Mouse (Mus musculus) kidney, embryonic 16.5 days (tissue): ENCODE results near the gene Hist1h4i. TPM values are rescaled to one million over a fixed set of nuclear protein-coding genes. Genes with fewer than 3 reads are reported as not detected.
"Not testable (repeated sequence)": the region's sequence is repeated elsewhere in the genome, so short reads cannot be mapped to it uniquely, and the experiment has no call there.

Source experiments
- ATAC-seq: fragments of 200-750 bp; cut with Nextera tagmentation; 2 replicates; pipeline ENCODE4 v1.8.0; 2017; ENCODE audit warnings: moderate TSS enrichment; ENCODE audit not compliant: low FRiP score, low TSS enrichment
- H3K27ac ChIP-seq: fragments of 300-500 bp; sonication (generic); 2 replicates; pipeline ENCODE4 v1.5.1; 2014; ENCODE audit warnings: low read length
- H3K27me3 ChIP-seq: fragments of 300-500 bp; sonication (generic); 2 replicates; pipeline ENCODE4 v1.6.1; 2014; ENCODE audit warnings: low read length, control low read depth, mixed read lengths; ENCODE audit not compliant: insufficient read depth
- H3K36me3 ChIP-seq: fragments of 300-500 bp; sonication (generic); 2 replicates; pipeline ENCODE4 v1.6.1; 2014; ENCODE audit warnings: low read length, control low read depth, mixed read lengths; ENCODE audit not compliant: insufficient read depth
- H3K4me1 ChIP-seq: fragments of 300-500 bp; sonication (generic); 2 replicates; pipeline ENCODE4 v1.6.1; 2014; ENCODE audit warnings: low read length, control low read depth, mixed read lengths; ENCODE audit not compliant: insufficient read depth
- H3K4me2 ChIP-seq: fragments of 300-500 bp; sonication (generic); replicated peaks from 2 replicates; pipeline ENCODE4 v1.6.1; 2014; ENCODE audit warnings: low read depth, low read length
- H3K4me3 ChIP-seq: fragments of 300-500 bp; sonication (generic); 2 replicates; pipeline ENCODE4 v1.5.1; 2014; ENCODE audit warnings: mild to moderate bottlenecking, low read length
- H3K9ac ChIP-seq: fragments of 300-500 bp; sonication (generic); replicated peaks from 2 replicates; pipeline ENCODE4 v1.6.1; 2014; ENCODE audit warnings: low read length
- H3K9me3 ChIP-seq: fragments of 300-500 bp; sonication (generic); 2 replicates; pipeline ENCODE4 v1.6.1; 2016; ENCODE audit warnings: low read length, control low read depth
- WGBS: fragments of 180-500 bp; shearing (Covaris S2); extraction: QIAGEN DNeasy Blood & Tissue Kit; methylation state at CpG from one replicate; pipeline ENCODE4 v1.1.7; 2014; 5-methylcytosine and 5-hydroxymethylcytosine counted together
- polyA plus RNA-seq: library from polyadenylated mRNA; unstranded; fragments of >200 nt; fragmentation: Nextera tagmentation; extraction: Ambion mirVana; gene quantifications from 2 replicates; pipeline ENCODE4 v1.2.1, GENCODE M21; 2015

The Hist1h4i gene
- 29.5 and 30.5 TPM in 2 replicates for polyA plus RNA-seq

GRCm38 (mm10) chr13:22041142-22041536 lies at the start of gene Hist1h4i:
Hist1h4i (minus strand) TSS chr13:22041362.
- H3K27ac ChIP-seq, result peak within 1 kb of the TSS; percentile 98
- not testable (repeated sequence) for H3K9me3 ChIP-seq, H3K27me3 ChIP-seq, H3K36me3 ChIP-seq
- H3K4me1 ChIP-seq, result peaks cover 37% of the 10 kb centered on the region
- WGBS, result under 1% methylated on average over 20 of the region's 27 CpGs
- peak within 1 kb of the TSS; percentile 81 for H3K9ac ChIP-seq
- peak; percentile 68 for ATAC-seq
- H3K4me3 ChIP-seq, result peak within 1 kb of the TSS; percentile 57
- H3K4me2 ChIP-seq, result peak within 1 kb of the TSS; percentile 82

- not testable (repeated sequence) for H3K27me3 ChIP-seq, H3K27ac ChIP-seq, H3K9ac ChIP-seq, H3K4me1 ChIP-seq, ATAC-seq, H3K4me2 ChIP-seq, H3K4me3 ChIP-seq, H3K36me3 ChIP-seq, H3K9me3 ChIP-seq
- 83% methylated on average over 1 of the region's 1 CpGs for WGBS
These were observed 43.0 kb upstream of the Hist1h4i start, which contains the start of gene Vmn1r188 for GRCm38 (mm10) chr13:22084140-22084539. Vmn1r188 (plus strand) TSS chr13:22084440.

- Histone ChIP-seq H3K27ac (no peak overlapping the region), H3K9me3 (no peaks in the 10 kb centered on the region), H3K4me2 (no peak overlapping the region), H3K27me3 (no peaks in the 10 kb centered on the region), H3K4me1 (no peaks in the 10 kb centered on the region), H3K4me3 (no peak overlapping the region), H3K36me3 (no peaks in the 10 kb centered on the region), H3K9ac (no peak overlapping the region)
- WGBS, result 45% methylated on average over 1 of the region's 1 CpGs
- no peak for ATAC-seq
These were observed 22.3 kb upstream of the Hist1h4i start for GRCm38 (mm10) chr13:22063468-22063867.

- Histone ChIP-seq H3K4me2 (no peak overlapping the region), H3K4me1 (no peaks in the 10 kb centered on the region), H3K9me3 (no peaks in the 10 kb centered on the region), H3K4me3 (no peak overlapping the region), H3K27me3 (no peaks in the 10 kb centered on the region), H3K9ac (no peak overlapping the region), H3K36me3 (no peaks in the 10 kb centered on the region), H3K27ac (no peak overlapping the region)
- 75% methylated on average over 1 of the region's 1 CpGs for WGBS
- ATAC-seq, result no peak
These were observed 20.3 kb upstream of the Hist1h4i start for GRCm38 (mm10) chr13:22061422-22061821.

- WGBS, result 95% methylated on average over 1 of the region's 1 CpGs
- Histone ChIP-seq H3K4me3 (no peak overlapping the region), H3K9me3 (no peaks in the 10 kb centered on the region), H3K36me3 (no peaks in the 10 kb centered on the region), H3K9ac (no peak overlapping the region), H3K4me1 (0 out of 2 replicates have a peak, but pooled peaks cover 3% of the 10 kb centered on the region), H3K4me2 (no peak overlapping the region), H3K27me3 (no peaks in the 10 kb centered on the region), H3K27ac (no peak overlapping the region)
- no peak for ATAC-seq
These were observed 12.6 kb upstream of the Hist1h4i start for GRCm38 (mm10) chr13:22053754-22054153.

- 13% methylated on average over 5 of the region's 5 CpGs for WGBS
- Histone ChIP-seq H3K4me1 (0 out of 2 replicates have a peak, but pooled peaks cover 3% of the 10 kb centered on the region), H3K9ac (peak overlapping the region; percentile 78), H3K4me3 (peak overlapping the region; percentile 60), H3K27ac (peak overlapping the region; percentile 93), H3K9me3 (no peaks in the 10 kb centered on the region), H3K4me2 (peak overlapping the region; percentile 84), H3K27me3 (no peaks in the 10 kb centered on the region), H3K36me3 (no peaks in the 10 kb centered on the region)
- peak; percentile 31; the same call in 1 of the 2 replicates for ATAC-seq
These were observed 10.3 kb upstream of the Hist1h4i start for GRCm38 (mm10) chr13:22051523-22051859.

GRCm38 (mm10) chr13:22050591-22051522 lies 9.7 kb upstream of the Hist1h4i start:
- H3K9ac ChIP-seq, result peak overlapping the region; percentile 78
- H3K9me3 ChIP-seq, result no peaks in the 10 kb centered on the region
- ATAC-seq, result peak; percentile 96
- H3K36me3 ChIP-seq, result no peaks in the 10 kb centered on the region
- H3K4me1 ChIP-seq, result 0 out of 2 replicates have a peak, but pooled peaks cover 3% of the 10 kb centered on the region
- no peaks in the 10 kb centered on the region for H3K27me3 ChIP-seq
- H3K4me3 ChIP-seq, result peak overlapping the region; percentile 60
- under 1% methylated on average over 52 of the region's 52 CpGs for WGBS
- H3K4me2 ChIP-seq, result peak overlapping the region; percentile 84
- H3K27ac ChIP-seq, result peak overlapping the region; percentile 93

- 0 out of 2 replicates have a peak, but pooled peaks cover 3% of the 10 kb centered on the region for H3K4me1 ChIP-seq
- H3K4me2 ChIP-seq, result peak overlapping the region; percentile 84
- H3K4me3 ChIP-seq, result peak overlapping the region; percentile 60
- no peaks in the 10 kb centered on the region for H3K27me3 ChIP-seq
- ATAC-seq, result peak; percentile 16; the same call in 1 of the 2 replicates
- H3K27ac ChIP-seq, result peak overlapping the region; percentile 93
- H3K36me3 ChIP-seq, result no peaks in the 10 kb centered on the region
- H3K9me3 ChIP-seq, result no peaks in the 10 kb centered on the region
- 1% methylated on average over 14 of the region's 14 CpGs for WGBS
- H3K9ac ChIP-seq, result peak overlapping the region; percentile 78
These were observed 8.7 kb upstream of the Hist1h4i start for GRCm38 (mm10) chr13:22049737-22050440.

GRCm38 (mm10) chr13:22049041-22049440 lies 7.9 kb upstream of the Hist1h4i start:
- Histone ChIP-seq H3K4me1 (peaks cover 9% of the 10 kb centered on the region; the same call in 1 of the 2 replicates), H3K36me3 (no peaks in the 10 kb centered on the region), H3K4me2 (no peak overlapping the region), H3K27me3 (no peaks in the 10 kb centered on the region), H3K9ac (no peak overlapping the region), H3K4me3 (no peak overlapping the region), H3K27ac (no peak overlapping the region), H3K9me3 (no peaks in the 10 kb centered on the region)
- 77% methylated on average over 2 of the region's 2 CpGs for WGBS
- no peak for ATAC-seq
